Mouse (Mus musculus) T-helper 2 cell (primary cell): Measurements from ENCODE around the gene Plekha7.
"Not testable (repeated sequence)": the region's sequence is repeated elsewhere in the genome, so short reads cannot be mapped to it uniquely, and the experiment has no call there.

Experiments
- in situ Hi-C: fragments of 300-600 bp; cut with MboI, MseI; formaldehyde crosslinking; loops from one replicate; pipeline ENCODE4 v1.15.1; 2025; ENCODE audit warnings: high pct_unique_total_duplicates

The Plekha7 gene

GRCm38 (mm10) chr7:116084366-116084765 is 223.8 kb downstream of the Plekha7 start, which contains the start of gene Gm4353:
TSS of gene Gm4353 (minus strand) at chr7:116084635.
- in situ Hi-C loops = not testable (repeated sequence)
